Mouse (Mus musculus): ENCODE data around the gene Cog7.

GRCm38 (mm10) chr7:122015105-122015504 is 33.6 kb upstream of the Cog7 start:
- TF ChIP-seq POLR2A (IDR thresholded peaks at IDR 0.05; ENCODE audit: insufficient read depth, low read depth, low read length) (no peak), CTCF (IDR thresholded peaks at IDR 0.05; ENCODE audit: insufficient read depth, low read depth, low read length) (peak; percentile 37; the same call in 1 of the 2 replicates)

Data from olfactory bulb, adult 2 months (tissue).